In the genomic region with DNA sequence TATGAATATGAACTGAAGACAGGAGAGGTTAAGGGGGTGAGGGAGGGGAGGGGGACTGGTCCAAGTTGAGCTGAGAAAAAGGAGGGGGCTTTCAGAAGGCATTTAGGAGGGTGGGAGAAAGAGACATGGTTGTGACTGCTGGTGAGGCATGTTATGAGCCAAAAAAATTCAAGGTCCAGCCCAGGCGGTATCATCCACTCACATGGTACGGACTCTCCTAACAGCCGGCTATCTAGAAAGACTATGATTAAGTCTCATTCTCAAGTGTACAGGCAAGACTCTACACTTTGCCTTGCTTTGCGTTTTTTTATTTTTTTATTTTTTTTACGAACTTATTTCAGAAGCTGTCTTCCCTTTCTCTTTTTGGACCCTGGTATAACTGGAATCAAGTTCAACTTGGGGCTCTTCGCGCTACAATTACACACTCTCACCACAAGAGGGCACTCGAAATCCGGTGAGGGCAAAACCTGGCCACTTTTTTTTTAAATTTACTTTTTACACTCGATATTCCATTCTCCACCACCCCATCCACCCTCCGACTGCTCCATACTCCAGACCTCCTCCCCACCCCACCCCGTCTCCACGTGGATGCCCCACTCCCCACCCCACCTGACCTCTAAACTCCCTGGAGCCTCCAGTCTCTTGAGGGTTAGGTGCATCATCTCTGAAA, we compare ENCODE assay signal across 7 mouse cellular contexts.
DNase-seq lines count a peak whose midpoint lies in the region; ATAC-seq lines count a peak whose summit lies in the region.

No protein-coding gene starts in this region.

- peaks cover 14% of the 10 kb centered on the region for H3K4me1 ChIP-seq in neural tube, embryonic 15.5 days
- H3K4me1 ChIP-seq in hindbrain, embryonic 13.5 days (replicated peaks): peaks cover 30% of the 10 kb centered on the region

- H3K9me3 ChIP-seq in neural tube, embryonic 15.5 days (replicated peaks): no peaks in the 10 kb centered on the region
- no peaks in the 10 kb centered on the region for H3K9me3 ChIP-seq in hindbrain, embryonic 13.5 days

- no peaks in the 10 kb centered on the region for H3K36me3 ChIP-seq in neural tube, embryonic 15.5 days
- 0 out of 2 replicates have a peak, but pooled peaks cover 3% of the 10 kb centered on the region for H3K36me3 ChIP-seq in hindbrain, embryonic 13.5 days

- H3K27me3 ChIP-seq in neural tube, embryonic 15.5 days (replicated peaks): no peaks in the 10 kb centered on the region
- no peaks in the 10 kb centered on the region for H3K27me3 ChIP-seq in hindbrain, embryonic 13.5 days

- no peak overlapping the region for H3K4me2 ChIP-seq in neural tube, embryonic 15.5 days
- H3K4me2 ChIP-seq in hindbrain, embryonic 13.5 days: no peak overlapping the region

- ATAC-seq in neural tube, embryonic 15.5 days (ENCODE audit: low FRiP score): no peak
- peak; percentile 43 for ATAC-seq in hindbrain, embryonic 13.5 days (ENCODE audit: low FRiP score)

- no peak overlapping the region for H3K27ac ChIP-seq in neural tube, embryonic 15.5 days (replicated peaks)
- no peak overlapping the region for H3K27ac ChIP-seq in hindbrain, embryonic 13.5 days

- peak; percentile 41 for DNase-seq in neural tube, embryonic 10.5 days (ENCODE audit: extremely low spot score, low spot score)
- DNase-seq in adipocyte (ENCODE audit: low spot score): peak; percentile 82
- DNase-seq in embryo, embryonic 10 days (ENCODE audit: low spot score): peak; percentile 69
- peak; percentile 27 for DNase-seq in lung, postnatal 36 days
- DNase-seq in frontal cortex, postnatal 10 days (ENCODE audit: low spot score in 2 of 2): no peak

- H3K9ac ChIP-seq in neural tube, embryonic 15.5 days (replicated peaks): no peak overlapping the region
- no peak overlapping the region for H3K9ac ChIP-seq in hindbrain, embryonic 13.5 days

- no peak overlapping the region for H3K4me3 ChIP-seq in neural tube, embryonic 15.5 days (replicated peaks)
- H3K4me3 ChIP-seq in hindbrain, embryonic 13.5 days: no peak overlapping the region

- WGBS in neural tube, embryonic 15.5 days: 32% methylated on average over 13 of the region's 13 CpGs
- WGBS in hindbrain, embryonic 13.5 days: 32% methylated on average over 13 of the region's 13 CpGs

Comparison
In these comparisons a context has a peak if more than half of its experiments do, and no peak if none do; other contexts are left out.
1. DNase-seq: peak in neural tube, embryonic 10.5 days (single experiment), adipocyte (single experiment), embryo, embryonic 10 days (single experiment) and lung, postnatal 36 days (single experiment); none in frontal cortex, postnatal 10 days (0 of 2).